Mouse (Mus musculus) kidney, adult 8-10 months (tissue): Measurements from ENCODE around the gene Zdhhc7.
A peak's percentile ranks its signal among the peaks of the same experiment; 100 is the strongest.

Source experiments
- DNase-seq, 2 experiments: peaks; one replicate each; pipeline ENCODE4 v3.0.0; 2022

Gene Zdhhc7

DNA sequence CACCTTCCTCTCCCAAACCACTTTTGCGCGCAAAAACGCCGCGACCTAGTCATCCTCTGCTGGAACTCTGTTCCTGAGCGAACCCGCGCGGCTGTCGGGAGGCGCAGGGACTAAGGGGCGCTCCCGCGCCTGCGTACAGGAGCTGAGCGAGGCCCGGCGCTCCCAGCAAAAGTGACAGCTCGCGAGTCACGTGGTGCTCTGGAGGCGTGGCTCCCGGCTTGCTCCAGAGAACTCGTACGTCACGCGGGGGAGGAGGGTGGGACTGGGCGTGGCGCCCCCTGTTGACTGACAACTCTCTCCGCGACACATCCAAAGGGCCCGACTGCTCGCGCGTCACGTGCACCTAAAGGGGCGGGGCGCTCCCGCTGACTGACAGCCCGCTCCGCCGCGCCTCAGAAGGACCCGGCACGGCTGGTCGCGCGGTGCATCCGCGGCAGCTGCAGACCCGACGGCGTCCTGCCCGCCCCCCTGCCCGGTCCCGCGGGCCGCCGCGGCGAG is 12.5 kb upstream of the Zdhhc7 start, which contains the start of gene 6430548M08Rik:
TSS of gene 6430548M08Rik (plus strand) at position 395 of the 498 bp plus-strand sequence.
- DNase-seq = peak; percentile 100

DNA sequence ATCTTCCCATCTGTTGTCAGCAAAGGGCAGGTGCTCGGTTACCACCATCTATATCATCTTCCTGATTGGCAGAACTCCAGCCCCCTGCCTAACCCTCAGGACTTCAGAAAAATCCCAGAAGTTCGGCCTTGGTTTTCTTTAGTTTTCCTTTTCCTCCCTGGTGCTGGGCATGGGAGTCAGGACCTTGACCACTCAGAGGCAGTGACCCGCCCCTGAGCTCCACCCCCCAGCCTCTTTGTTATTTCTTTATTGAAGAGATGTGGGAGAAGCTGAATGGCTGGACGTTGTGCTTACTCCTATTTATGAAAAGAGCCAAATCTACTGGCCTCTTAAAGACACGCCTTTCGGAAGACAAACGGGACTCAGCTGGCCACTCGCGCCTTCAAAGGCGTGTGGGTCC is 12.0 kb upstream of the Zdhhc7 start:
- peak; percentile 69 to 72 for DNase-seq

DNA sequence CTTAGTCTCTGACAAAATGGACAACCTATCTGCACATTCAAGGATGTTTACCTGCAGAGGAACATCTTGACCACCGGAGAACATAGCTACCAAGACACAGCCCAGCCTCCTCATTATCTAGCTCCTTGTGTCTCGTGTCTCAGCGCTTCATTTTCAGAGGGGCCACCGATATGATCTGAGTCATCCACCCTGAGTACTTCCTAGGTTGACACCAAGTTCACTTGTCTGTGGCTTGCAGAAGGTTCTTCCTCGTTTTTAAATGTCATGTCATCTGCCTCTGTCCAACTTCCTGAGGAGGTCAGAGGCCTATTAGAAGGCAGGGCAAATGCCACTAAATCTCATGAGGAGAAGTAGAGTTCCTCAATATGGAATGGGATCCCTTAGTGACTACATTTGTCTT is 11.3 kb upstream of the Zdhhc7 start:
- DNase-seq = peak in 1 of 2 experiments; percentile 26

DNA sequence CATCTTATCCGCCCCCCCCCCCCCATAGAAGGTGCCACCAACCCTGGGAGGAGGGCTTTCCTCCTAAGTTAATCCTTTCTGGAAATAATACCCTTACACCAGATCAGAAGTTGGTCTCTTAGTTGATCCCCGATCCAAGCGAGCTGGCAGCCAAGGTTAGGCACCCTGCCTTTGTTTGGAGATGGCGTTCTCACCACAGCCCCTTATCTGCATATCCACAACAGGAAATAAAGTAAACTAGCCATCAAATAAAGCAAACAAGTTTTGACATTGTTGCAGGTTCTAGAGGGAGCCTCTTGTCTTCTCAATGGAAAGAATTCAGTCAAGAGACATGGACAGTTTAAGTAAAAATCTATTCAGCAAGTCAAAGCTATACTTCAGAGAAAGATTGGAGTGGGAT is 10.1 kb upstream of the Zdhhc7 start:
- no peak for DNase-seq

DNA sequence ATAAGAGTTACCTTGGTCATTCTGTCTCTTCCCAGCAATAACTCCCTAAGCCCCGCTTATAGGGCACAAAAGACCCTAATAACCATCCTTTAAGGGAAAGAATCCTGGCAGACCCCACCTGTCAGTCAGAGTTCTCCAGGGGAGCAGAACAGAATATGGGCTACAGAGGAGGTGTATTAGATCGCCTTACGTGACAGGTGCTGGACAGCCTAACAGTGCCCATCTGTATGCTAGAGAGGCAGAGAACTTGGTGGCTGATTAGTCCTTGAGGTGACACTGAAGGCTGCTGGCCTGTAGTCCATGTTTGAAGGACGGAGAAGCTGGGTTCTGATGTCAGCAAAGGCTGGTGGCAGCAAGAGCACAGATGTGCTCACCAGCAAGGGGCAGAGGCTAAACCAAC is 9.7 kb upstream of the Zdhhc7 start:
- no peak for DNase-seq

DNA sequence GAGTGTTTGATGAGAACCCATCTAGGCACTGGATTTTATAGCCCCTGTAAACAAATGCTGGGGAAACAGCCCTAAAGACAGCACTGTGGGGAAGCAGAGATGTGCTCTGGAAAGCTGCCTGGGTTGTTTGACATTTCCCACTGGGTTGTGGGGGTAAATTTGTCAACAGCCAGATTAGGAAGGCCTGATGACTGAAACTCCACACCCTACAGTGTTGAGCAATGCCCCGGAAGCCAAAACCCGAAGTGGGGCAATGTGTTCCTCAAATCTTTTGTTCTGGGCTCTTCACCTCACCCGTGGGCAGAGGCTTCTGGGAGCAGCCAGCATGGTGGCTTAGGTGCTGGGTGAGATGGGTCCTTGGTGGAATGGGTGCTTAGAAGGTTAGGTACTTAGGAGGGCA is 7.9 kb upstream of the Zdhhc7 start:
- no peak for DNase-seq

DNA sequence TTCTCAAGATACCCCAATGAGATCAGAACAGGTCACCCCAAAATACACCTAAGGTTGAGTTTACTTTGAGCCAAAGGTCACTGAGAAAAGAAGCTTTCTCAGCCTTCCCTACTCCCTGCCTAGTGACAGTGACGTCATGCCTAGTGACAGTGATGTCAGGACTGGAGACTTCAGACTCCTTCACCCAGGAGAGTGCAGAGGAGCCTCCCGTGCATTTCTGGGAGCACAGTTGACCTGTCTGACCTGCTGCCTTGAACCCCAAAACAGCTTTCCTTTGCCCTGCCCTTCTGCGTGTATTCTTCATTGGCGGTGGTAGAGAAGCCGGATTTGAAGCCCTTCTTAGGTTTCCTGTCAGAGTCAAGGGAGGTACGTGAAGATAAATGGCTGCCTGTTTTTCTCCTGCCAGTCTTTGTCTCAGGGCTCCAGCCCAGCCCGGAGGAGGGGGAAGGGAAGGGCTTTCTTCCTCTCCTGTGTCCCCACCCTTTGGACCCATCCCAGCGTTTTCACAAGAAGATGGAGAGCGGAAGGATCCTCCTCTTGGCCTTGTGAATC is 3.5 kb upstream of the Zdhhc7 start:
- peak; percentile 75 to 88 for DNase-seq

DNA sequence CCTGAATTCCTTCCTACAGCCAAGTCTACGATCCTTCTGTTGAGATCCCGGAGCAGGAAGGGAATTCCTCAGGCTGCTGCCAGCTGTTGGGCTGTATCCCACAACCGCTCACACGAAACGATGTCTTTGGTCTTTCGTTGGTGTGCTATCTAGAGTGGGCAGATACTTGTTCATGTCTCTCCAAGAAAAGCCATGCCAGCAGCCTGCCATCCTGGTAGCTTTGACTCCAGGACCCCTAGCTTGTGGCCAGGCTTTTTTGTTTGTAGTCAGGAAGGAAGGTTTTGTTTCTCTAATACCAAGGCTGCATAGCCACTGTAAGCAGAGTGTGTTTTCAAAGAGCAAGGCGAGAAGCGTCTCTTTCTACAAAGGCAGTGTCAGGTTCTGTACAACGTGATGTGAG is 2.6 kb upstream of the Zdhhc7 start:
- no peak for DNase-seq

DNA sequence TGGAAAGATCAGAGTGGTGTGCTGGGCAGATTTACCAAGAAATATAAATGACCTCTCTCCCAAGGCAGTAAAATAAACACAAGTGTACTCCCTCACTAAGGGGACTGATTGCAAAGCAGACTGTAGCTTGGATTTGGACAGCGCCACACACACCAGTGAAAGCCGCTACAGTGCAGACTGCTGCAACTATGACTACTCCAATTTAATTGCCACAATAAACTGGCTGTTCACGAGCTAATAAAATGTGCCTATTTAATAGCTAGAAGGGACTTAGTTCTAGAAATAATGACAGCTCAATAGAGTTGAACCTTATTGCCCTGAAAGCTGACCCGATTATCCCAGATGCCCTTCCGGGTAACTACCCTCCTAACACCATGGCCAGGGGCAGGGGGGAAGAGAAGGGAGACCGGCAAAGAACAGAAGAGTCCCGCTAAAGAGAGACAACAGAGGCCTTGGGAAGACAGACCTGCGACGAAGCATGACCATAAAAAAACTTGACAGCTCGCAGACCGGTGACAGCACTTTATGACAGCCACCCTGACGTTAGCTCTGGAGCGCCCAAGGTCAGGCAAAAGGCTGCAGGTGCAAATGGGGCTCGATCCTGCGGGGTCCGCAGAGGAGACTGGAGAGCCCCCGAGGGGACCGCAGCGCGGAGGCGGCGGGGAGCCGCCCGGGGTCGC is 754 bp downstream of the Zdhhc7 start:
- no peak for DNase-seq

DNA sequence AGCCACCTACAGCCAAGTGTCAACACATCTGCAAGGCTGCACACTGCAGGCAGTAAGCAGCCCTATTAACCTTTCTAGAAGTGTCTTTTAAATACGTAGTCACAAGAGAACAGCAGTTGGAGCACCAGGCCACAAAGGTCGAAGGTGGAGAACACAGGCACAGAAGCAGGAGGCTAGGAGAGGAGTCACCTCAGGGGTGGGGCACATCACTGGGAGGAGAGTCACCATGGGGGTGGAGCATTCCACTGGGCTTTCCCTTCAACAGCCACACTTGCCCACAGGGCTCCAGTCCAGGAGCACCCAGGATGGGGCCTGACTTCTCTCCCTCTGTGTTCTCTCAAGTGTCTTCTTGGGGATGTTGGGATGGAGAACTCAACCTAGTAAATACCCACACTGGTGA is 4.8 kb downstream of the Zdhhc7 start:
- DNase-seq = no peak

DNA sequence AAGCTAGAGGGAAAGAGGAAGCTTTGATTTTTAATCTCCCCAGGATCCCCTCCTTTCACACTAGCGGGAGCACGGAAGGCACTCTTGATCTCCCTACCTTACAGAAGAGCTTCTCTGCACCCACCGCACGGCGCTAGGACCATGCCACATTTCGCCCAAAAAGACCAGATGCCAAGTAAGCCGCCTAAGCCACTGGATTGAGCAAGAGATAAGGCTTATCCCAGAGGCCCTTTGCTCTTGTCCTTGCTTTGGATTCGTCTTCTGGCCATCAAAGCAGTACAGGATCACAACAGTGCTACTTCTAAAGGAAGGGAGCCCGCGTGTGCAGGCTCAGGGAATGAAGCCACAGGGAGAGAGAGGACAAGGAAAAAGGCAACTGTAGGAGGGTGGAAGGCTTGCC is 6.5 kb downstream of the Zdhhc7 start:
- DNase-seq = no peak

DNA sequence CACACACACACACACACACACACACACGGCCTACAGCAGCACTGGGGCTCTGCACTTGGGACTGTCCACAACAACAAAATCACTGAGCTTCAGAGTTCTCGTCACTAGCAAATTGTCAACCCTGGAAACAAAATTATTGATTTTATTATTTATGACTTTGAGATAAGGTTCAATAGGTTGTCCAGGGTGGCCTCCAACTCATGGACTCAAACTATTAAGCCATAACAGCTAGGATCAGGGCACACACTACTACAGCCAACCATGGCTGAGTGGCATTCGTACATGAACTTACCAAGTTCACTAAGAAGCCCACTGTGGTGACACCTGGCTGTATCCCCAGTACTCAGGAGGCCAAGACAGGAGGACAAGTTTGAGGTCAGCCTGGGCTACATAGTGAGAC is 8.2 kb downstream of the Zdhhc7 start:
- DNase-seq = no peak

DNA sequence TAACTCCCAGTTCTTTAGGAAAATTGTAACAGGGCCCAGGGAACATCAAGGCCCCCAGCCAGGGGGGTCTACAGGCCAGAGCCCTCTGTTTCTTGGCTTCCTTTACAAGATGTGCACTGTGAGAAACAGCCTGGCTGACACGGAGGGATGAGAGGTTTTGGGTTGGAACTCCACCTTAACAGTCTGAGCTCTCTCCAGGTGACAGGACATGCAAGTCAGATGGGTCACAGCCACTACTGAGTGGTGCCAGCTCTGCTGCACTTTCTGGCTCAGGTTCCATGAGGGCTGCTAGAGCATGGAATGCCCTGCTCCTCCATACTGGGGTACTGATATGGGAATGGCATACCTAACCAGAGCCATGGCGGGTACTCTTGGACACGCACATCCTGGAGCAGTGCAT is 10.2 kb downstream of the Zdhhc7 start:
- DNase-seq = no peak

DNA sequence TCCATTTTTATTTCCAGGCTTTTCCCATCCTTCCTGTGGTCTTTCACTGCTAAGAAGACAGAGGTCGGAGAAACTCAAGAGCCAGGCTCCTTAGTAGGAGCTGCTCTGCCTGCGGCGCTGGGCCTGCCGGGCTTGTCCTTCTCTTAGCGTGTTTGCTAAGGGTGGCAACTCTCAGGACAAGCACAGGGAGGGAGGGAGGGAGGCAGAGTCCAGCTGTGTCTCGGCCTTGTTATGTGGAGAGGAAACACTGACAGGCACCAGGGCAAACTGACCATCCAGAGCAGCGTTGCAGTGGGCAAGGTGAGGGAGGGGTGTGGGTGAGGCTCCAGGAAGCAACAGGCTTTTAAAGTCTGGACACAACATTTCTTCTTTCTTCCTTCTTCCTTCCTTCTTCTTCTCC is 11.8 kb downstream of the Zdhhc7 start:
- DNase-seq = no peak

DNA sequence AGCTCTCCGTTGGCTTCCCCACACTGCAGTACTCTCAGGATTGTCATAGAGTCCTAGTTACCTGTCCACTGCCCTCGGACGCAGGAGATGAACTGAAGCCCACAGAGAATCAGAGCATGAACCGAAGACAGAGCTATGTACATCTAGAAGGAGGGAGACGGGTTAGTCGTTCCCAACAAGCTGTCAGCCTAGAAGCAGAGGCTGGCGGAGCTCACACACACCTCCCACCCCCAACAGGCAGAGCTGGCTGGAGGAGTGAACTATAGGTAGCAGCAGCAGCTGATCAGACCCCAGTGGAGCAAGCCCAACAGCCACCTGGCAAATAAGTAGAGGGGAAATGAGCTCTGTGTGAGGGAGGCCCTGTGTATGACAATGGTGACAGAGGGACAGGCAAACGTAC is 16.5 kb downstream of the Zdhhc7 start:
- no peak for DNase-seq

DNA sequence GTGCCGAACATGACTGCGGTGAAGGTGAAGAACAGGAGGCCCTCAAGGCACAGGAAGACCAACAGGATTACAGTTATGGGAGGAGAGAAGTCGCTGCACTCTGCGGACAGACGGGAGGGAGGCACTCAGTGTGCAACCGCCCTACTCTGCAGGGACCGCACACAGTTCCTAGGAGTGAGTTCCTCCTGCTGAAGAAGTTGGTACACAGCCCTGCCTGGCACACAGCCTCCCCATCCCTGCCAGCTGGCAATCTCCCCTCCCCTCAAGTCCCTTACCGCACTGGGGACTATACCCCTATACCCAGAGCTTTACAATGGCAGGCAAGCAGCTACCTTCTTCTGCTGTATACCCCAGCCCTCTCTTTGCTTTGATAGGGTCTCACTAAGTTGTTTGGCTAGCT is 18.0 kb downstream of the Zdhhc7 start:
- DNase-seq = no peak

DNA sequence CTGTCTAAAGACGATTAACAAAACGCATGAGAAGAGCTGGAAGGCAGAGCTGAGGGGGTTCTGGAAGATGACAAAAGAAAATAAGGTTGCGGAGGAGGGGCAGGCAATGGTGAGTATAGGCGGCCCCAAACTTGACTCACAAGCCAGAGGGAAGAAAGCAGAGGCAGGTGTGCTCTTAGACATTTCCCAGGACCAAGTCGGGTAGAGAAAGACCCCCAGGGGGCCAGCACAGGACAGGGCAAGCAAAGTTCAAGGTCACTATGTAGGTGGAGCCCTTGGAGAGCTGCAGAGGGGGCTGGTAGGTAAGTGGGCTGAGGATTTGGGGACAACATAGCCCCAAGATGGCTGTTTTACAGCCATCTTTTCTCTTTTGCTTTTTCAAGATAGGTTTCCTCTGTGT is 21.9 kb downstream of the Zdhhc7 start:
- DNase-seq = no peak

DNA sequence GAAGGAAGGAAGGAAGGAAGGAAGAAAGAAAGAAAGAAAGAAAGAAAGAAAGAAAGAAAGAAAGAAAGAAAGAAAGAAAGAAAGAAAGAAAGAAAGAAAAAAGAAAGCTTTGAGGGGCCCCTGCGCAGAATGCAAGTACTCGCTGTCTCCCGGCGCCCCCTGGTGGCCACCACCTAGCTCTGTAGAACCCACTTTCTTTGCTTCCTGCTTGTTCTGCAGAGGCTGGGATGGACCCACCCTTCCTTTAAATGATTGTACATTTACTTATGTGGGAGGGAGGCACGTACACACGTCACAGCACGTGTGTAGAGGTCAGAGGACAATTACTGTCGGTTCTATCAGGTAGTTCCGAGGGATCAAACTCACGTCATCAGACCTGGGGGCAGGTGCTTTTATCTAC is 23.2 kb downstream of the Zdhhc7 start:
- DNase-seq = peak; percentile 64 to 74

DNA sequence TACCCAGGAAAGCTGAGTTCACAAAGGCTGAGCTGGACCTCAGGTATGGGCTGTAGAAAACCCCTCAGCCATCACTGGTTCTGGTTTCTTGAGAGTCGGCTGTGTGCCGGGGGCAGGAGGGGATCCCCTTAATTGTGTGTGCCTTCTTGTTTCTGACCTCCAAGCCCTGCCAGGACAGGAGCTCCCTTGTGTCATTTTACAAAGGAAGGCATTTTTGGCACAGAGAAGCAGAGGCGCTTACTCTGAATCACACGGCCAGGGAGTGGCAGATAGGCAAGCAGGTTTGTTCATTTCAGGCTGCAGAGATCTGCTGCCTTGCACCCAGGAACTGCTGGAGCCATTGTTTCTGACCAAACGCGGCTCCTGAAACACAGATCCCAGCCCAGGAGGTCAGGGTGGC is 25.9 kb downstream of the Zdhhc7 start:
- no peak for DNase-seq

DNA sequence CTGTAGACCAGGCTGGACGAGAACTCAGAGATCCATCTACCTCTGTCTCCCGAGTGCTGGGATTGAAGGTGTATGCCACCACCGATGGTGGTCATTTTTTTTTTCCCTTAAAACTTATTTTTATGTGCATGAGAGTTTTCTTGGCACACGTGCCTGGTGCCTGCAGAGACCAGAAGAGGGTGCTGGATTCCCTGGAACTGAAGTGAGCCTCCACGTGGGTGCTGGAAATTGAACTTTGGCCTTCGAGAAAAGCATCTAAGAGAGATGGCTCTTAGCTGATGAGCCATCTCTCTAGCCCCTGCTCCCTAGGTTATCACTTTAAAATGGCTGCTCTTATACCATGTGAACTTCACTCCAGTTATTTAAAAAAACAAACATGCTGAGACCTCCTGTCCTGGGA is 26.8 kb downstream of the Zdhhc7 start:
- peak; percentile 51 to 67 for DNase-seq

DNA sequence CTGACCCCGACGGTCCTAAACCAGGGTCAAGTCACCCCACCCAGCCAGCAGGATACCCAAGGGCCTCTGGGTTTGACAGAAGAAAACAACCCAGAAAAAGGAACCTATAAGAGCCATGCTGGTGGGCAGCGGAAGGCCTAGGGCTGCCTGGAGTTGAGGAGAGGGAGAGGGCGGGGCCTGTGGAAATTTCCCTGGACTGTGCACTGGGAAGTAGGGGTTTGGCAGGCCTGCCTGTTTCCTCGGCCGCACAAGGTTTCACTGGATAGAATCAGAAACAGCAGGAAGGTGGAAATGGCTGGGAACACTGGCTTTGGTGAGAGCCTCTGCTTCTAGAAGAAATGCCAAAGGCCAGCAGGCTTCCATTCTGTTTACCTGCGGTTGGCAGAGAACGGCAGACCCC is 28.5 kb downstream of the Zdhhc7 start:
- DNase-seq = peak; percentile 37 to 44

DNA sequence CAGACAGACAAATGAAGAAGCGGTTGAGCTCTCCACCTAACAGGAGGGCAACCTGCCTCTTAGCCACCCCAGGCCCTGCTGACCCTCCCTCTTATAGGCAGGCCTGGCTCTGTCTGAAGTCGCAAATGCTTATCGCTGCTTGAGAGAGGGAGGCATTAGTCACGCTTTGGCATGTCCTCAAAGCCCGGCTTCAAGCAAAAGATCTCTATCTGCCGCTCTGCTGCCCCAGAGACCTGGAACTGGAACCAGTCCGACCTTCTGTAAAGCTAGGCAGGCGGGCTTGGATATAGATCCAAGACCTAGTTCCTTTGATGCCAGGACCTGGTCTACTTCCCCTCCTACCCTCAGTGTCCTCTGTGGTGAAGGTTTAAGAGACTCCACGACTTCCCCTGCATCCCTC is 29.0 kb downstream of the Zdhhc7 start:
- peak in 1 of 2 experiments; percentile 28 for DNase-seq

DNA sequence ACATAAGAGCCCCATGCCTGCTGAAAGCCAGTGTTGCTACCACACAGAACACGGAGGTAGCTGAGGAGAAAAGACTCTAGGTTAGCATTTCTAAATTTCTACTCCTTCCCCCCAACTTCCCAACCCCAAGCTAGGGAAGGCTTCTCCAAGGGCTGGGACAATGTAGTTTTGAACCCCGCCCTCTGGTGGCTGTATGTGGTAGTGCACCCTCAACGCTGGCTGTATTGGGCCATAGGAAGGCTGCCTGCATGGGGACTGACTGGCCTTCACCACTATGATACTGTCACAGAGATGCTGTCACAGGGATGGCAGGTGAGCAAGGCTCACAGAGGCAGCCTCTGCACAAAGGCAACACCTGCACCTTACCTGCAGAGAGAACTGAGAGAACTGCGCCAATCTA is 29.6 kb downstream of the Zdhhc7 start:
- peak; percentile 65 to 89 for DNase-seq

DNA sequence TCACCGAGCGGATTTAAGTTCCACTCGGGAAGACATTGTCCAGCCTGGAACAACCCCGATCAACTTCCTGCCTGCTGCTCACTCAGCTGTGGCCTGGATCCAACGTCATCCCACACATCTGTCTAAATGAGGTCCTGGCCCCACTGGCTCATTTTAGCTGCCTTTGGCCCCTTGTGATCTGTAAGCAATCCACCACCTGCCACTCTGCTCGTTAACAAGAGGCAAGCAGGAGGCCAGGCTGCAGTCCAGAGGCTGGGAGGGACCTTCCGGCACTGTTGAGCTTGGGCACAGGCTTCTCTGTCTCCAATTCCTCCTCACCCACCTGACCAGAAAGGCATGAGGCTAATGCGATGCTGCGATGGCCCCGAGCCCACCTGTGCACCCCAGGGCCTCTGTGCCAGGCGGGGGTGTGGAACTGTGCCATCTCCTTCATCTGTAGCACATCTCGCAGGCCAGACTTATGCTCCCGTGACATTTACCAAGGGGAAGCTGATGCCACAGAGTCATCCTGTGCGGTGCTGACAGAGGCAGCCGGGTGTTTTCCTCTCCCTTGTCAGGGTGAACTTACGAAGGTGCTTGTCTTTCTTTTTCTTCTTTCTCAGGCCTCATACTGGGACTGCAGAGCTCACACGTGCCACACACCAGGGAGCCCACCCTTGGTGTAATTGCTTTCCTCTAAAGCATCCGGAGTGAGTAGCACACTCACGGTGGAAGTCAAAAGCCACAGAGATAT is 33.2 kb downstream of the Zdhhc7 start:
- peak; percentile 73 to 79 for DNase-seq
